ENCODE assay signal across 8 mouse cellular contexts in genomic region chr1:160184506-160184905, GRCm38 (mm10). TPM values are rescaled to one million over a fixed set of nuclear protein-coding genes. Genes with fewer than 3 reads are reported as not detected.
A peak's percentile ranks its signal among the peaks of the same experiment; 100 is the strongest.
DNase-seq lines count a peak whose midpoint lies in the region; ATAC-seq and TF ChIP-seq lines count a peak whose summit lies in the region.

No protein-coding gene starts in this region.

- H3K9ac ChIP-seq in lung, embryonic 14.5 days, result no peak overlapping the region

- H3K4me3 ChIP-seq in lung, embryonic 14.5 days (ENCODE audit: low read depth, low read length), result no peak overlapping the region

- peak; percentile 17 for DNase-seq in thymus, postnatal 0 days (ENCODE audit: low spot score)
- no peak for DNase-seq in thymus, postnatal 10 days (ENCODE audit: low spot score in 2 of 2)
- peak; percentile 60 to 66 for DNase-seq in cerebellum, postnatal 14 days
- peak; percentile 37 to 39 for DNase-seq in frontal cortex, postnatal 25 days (ENCODE audit: low spot score in 2 of 2)
- peak; percentile 62 for DNase-seq in kidney, postnatal 14 days
- DNase-seq in lung, embryonic 14.5 days, result peak; percentile 82
- peak; percentile 73 to 74 for DNase-seq in right cerebral cortex, adult 2 months (ENCODE audit: low spot score in 2 of 2)

- H3K4me2 ChIP-seq in lung, embryonic 14.5 days, result no peak overlapping the region

- no peaks in the 10 kb centered on the region for H3K9me3 ChIP-seq in lung, embryonic 14.5 days (ENCODE audit: low read depth, low read length)

- H3K27ac ChIP-seq in lung, embryonic 14.5 days (ENCODE audit: low read depth), result no peak overlapping the region

- no peaks in the 10 kb centered on the region for H3K4me1 ChIP-seq in lung, embryonic 14.5 days (ENCODE audit: insufficient read depth)

- no peaks in the 10 kb centered on the region for H3K36me3 ChIP-seq in lung, embryonic 14.5 days (ENCODE audit: insufficient read depth)

- ATAC-seq in lung, embryonic 14.5 days (ENCODE audit: insufficient read depth), result peak; percentile 82; the same call in 1 of the 2 replicates
- ATAC-seq in monocyte, adult 5-6 weeks (replicated peaks; ENCODE audit: insufficient number of reproducible peaks, low FRiP score, low TSS enrichment, poor library complexity, severe bottlenecking), result no peak

- H3K27me3 ChIP-seq in lung, embryonic 14.5 days (ENCODE audit: insufficient read depth, low read length), result no peaks in the 10 kb centered on the region

- 12% methylated on average over 5 of the region's 5 CpGs for WGBS in lung, embryonic 14.5 days

- peak; percentile 77 for TF ChIP-seq CTCF in lung, embryonic 14.5 days (IDR thresholded peaks at IDR 0.05; ENCODE audit: low read depth)

RNA-seq across cellular contexts. Expression of gene Mrps14, which starts 10.5 kb away (rescaled TPM):
- 390 and 393 TPM in 2 replicates for polyA plus RNA-seq in thymus, postnatal 0 days (2015; fragmentation: Nextera tagmentation; extraction: Ambion mirVana)
- polyA plus RNA-seq in lung, embryonic 14.5 days (2014; fragmentation: Nextera tagmentation; extraction: Ambion mirVana), result 243 and 255 TPM in 2 replicates
- 38.5 to 89.8 TPM (median 78.3 TPM) in 3 replicates for total RNA-seq in monocyte, adult 5-6 weeks (2017)

RNA-seq across cellular contexts. Expression of gene Cacybp, which starts 28.2 kb away (rescaled TPM):
- polyA plus RNA-seq in thymus, postnatal 0 days (2015; fragmentation: Nextera tagmentation; extraction: Ambion mirVana), result 209 and 247 TPM in 2 replicates
- 253 and 257 TPM in 2 replicates for polyA plus RNA-seq in lung, embryonic 14.5 days (2014; fragmentation: Nextera tagmentation; extraction: Ambion mirVana)
- 79.7 to 95.6 TPM (median 94.3 TPM) in 3 replicates for total RNA-seq in monocyte, adult 5-6 weeks (2017)

RNA-seq across cellular contexts. Expression of gene Tnn, which starts 31.1 kb away (rescaled TPM):
- 0.05 TPM in 2 replicates for polyA plus RNA-seq in thymus, postnatal 0 days (2015; fragmentation: Nextera tagmentation; extraction: Ambion mirVana)
- polyA plus RNA-seq in lung, embryonic 14.5 days (2014; fragmentation: Nextera tagmentation; extraction: Ambion mirVana), result 0.46 and 0.57 TPM in 2 replicates
- not detected in 3 replicates for total RNA-seq in monocyte, adult 5-6 weeks (2017)

Comparison
In these comparisons a context has a peak if more than half of its experiments do, and no peak if none do; other contexts are left out.
1. DNase-seq: peak in thymus, postnatal 0 days (single experiment), cerebellum, postnatal 14 days (2 of 2), frontal cortex, postnatal 25 days (2 of 2), kidney, postnatal 14 days (single experiment), lung, embryonic 14.5 days (single experiment) and right cerebral cortex, adult 2 months (2 of 2); none in thymus, postnatal 10 days (0 of 2).